Mouse (Mus musculus) G1E (cell line): Measurements from ENCODE around the gene AC134908.4. TPM values are rescaled to one million over a fixed set of nuclear protein-coding genes. Genes with fewer than 3 reads are reported as not detected.

Experiments
- ATAC-seq: 2 replicates; pipeline ENCODE4 v1.8.0; 2016; ENCODE audit warnings: mild to moderate bottlenecking; ENCODE audit not compliant: insufficient number of reproducible peaks, poor library complexity, low FRiP score, severe bottlenecking; ENCODE audit errors: extremely low read depth
- DNase-seq: peaks from one replicate; pipeline ENCODE4 v3.0.0; 2012; ENCODE audit warnings: low spot score
- H3K27me3 ChIP-seq: 2 replicates; pipeline ENCODE4 v1.6.1; 2012; ENCODE audit warnings: mild to moderate bottlenecking, low read length, inconsistent platforms; ENCODE audit not compliant: insufficient read depth
- H3K36me3 ChIP-seq: replicated peaks from 2 replicates; pipeline ENCODE3; 2012; ENCODE audit warnings: mild to moderate bottlenecking, inconsistent platforms
- H3K4me1 ChIP-seq: 2 replicates; pipeline ENCODE4 v1.6.1; 2012; ENCODE audit warnings: low read depth, low read length, inconsistent platforms, mixed read lengths; ENCODE audit not compliant: insufficient read depth
- H3K4me3 ChIP-seq: 2 replicates; pipeline ENCODE4 v1.5.1; 2012; ENCODE audit warnings: low read depth, mild to moderate bottlenecking, inconsistent platforms, low read length, moderate library complexity, mixed read lengths
- H3K9me3 ChIP-seq: replicated peaks from 2 replicates; pipeline ENCODE4 v1.6.1; 2012; ENCODE audit warnings: inconsistent platforms
- CTCF ChIP-seq: IDR thresholded peaks from 2 replicates; pipeline ENCODE4 v1.5.1; 2012; ENCODE audit warnings: low read depth, low read length, inconsistent platforms, mixed read lengths
- GATA1 ChIP-seq: IDR thresholded peaks from 2 replicates; pipeline ENCODE4 v1.6.1; 2012; ENCODE audit warnings: borderline replicate concordance, low read length, inconsistent platforms, mixed read lengths
- GATA2 ChIP-seq: IDR thresholded peaks from 2 replicates; pipeline ENCODE4 v1.6.1; 2012; ENCODE audit warnings: low read depth, low read length, inconsistent platforms, borderline replicate concordance
- POLR2AphosphoS5 ChIP-seq: IDR thresholded peaks from 2 replicates; pipeline ENCODE4 v1.6.1; 2012; ENCODE audit warnings: low read depth, low read length, inconsistent platforms; ENCODE audit not compliant: insufficient replicate concordance
- TAL1 ChIP-seq: conservative IDR thresholded peaks from 2 replicates; pipeline ENCODE4 v1.6.1; 2012; ENCODE audit warnings: low read depth, low read length, inconsistent platforms, mixed read lengths
- polyA plus RNA-seq: library from polyadenylated mRNA; stranded (reverse); fragments of >175 nt; gene quantifications from 2 replicates; pipeline ENCODE4 v1.2.3, GENCODE M21; 2012
- total RNA-seq, 2 experiments: library from RNA; stranded (forward) in 1 of 2; stranded (reverse) in 1 of 2; fragments of 200-1000 nt in 1 of 2; fragments of >200 nt in 1 of 2; fragmentation: Nextera tagmentation in 1 of 2; gene quantifications; 2 replicates each; pipeline ENCODE4 v1.2.3; 2014 to 2017

AC134908.4 gene
- total and polyA plus RNA-seq, 3 experiments, result not detected

DNA sequence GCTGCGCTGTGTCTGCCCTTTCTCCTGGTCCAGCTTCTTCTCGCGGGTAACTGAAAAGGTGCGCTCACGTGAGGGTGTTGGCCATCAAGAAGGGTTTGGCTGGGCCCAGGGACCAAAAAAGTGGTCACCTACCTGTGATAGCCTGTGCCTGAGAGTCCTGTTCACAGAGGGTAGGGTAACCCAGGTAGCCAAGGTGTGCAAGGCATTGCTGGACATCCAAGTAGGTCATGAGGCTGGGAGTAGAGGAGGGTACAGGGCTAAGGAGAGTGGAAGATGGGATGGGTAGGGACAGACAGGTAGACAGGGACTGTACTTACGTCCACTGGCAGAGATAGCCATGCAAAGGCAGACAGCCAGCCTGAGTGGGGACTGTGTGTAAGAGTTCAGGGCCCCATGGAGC is 45.1 kb upstream of the AC134908.4 start:
- no peak overlapping the region for H3K4me3 ChIP-seq
- no peak for TF ChIP-seq GATA2
- TF ChIP-seq CTCF, result no peak
- no peak for TF ChIP-seq TAL1
- TF ChIP-seq GATA1, result no peak

DNA sequence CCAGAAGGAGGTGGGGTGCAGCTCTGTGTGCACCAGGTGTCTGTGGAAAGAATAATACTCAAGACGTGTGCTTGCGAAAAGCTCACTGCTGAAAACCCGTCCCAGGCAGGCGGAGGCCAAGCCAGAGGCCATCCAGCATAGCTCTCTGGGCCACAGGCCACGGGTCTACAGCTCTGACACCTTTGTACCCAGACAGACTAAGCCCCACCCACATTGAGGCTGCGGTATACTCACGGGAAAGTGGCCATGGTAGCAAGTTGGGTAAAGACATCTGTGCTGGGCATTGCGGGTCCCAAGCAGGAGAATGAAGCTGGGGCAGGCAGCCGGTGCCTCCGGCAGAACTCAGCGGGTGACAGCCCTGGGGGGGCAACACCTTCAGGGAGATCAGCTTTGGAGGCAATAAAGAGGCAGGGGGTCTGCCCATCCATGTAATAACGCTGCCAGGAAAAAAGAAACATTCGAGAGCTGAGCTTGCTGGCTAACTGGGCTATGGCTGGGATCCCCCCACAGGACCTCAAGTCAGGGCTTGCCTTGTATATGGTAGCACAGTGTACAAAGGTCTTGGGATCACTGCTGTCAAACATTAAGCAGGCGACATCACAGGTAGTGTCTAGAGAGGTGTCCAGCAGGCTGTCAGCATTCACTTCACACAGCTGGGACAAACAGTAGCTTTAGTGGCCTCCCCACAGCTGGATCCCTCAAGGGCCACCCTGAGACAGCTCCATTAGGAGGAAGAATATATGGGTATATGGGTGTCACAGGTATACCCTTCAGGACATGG is 44.2 kb upstream of the AC134908.4 start:
- Histone ChIP-seq H3K4me3 (peak overlapping the region; percentile 11; the same call in 1 of the 2 replicates), H3K9me3 (no peaks in the 10 kb centered on the region), H3K4me1 (peaks cover 89% of the 10 kb centered on the region), H3K36me3 (peaks cover 86% of the 10 kb centered on the region), H3K27me3 (no peaks in the 10 kb centered on the region)
- DNase-seq (no peak), ATAC-seq (no peak)
- TF ChIP-seq TAL1 (no peak), GATA2 (no peak), POLR2AphosphoS5 (no peak), CTCF (no peak), GATA1 (no peak)

More for the DNA sequence above, 45.1 kb upstream of the AC134908.4 start:
- DNase-seq (no peak), ATAC-seq (no peak)
- Histone ChIP-seq H3K4me1 (peaks cover 89% of the 10 kb centered on the region), H3K36me3 (peaks cover 86% of the 10 kb centered on the region), H3K27me3 (no peaks in the 10 kb centered on the region), H3K9me3 (no peaks in the 10 kb centered on the region)

DNA sequence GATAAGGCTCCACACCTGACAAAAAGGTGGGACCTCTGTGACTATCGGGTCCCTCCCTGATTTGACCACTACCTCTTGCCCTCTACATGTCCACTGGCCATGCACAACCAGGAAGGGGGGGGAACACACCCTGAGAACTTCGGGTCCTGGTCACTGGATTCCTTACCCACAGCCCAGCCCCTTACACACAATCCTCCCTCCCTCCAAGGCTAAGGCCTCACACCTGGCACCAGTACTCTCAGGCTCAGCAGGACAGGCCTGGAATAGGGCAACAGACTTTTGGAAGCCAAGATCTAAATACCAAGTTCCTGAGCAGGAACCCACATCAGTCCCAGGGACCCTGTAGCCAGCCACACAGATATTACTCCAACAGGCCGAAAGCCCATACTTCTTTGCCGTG is 43.4 kb upstream of the AC134908.4 start:
- Histone ChIP-seq H3K4me3 (no peak overlapping the region), H3K27me3 (no peaks in the 10 kb centered on the region), H3K4me1 (peaks cover 93% of the 10 kb centered on the region), H3K36me3 (peaks cover 94% of the 10 kb centered on the region), H3K9me3 (no peaks in the 10 kb centered on the region)
- ATAC-seq (no peak), DNase-seq (no peak)
- TF ChIP-seq POLR2AphosphoS5 (no peak), CTCF (no peak)

DNA sequence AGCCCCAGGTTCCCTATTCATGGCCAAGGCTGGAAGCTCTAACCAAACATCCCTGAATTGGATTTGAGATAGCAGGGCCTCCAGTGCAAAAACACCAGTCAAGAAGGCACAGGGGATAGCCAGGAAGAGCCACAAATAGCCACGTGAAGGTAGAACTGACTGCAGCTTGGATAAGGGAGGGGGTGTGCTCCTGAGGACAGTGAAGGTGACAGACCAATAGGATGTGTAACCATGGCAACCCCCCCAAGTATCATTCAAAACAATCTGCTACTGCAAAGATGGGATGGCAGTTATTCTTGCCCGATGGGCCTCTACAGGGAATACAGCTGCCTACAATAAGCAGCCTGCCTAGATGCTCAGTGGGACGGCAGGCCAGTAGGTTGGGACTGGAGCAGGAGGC is 42.1 kb upstream of the AC134908.4 start:
- Histone ChIP-seq H3K27me3 (no peaks in the 10 kb centered on the region), H3K4me3 (no peak overlapping the region), H3K9me3 (no peaks in the 10 kb centered on the region), H3K4me1 (peaks cover 86% of the 10 kb centered on the region), H3K36me3 (peaks cover 88% of the 10 kb centered on the region)
- ATAC-seq (no peak), DNase-seq (no peak)
- no peak for TF ChIP-seq GATA2
- no peak; the same call in 1 of the 2 replicates for TF ChIP-seq POLR2AphosphoS5
- no peak for TF ChIP-seq TAL1
- TF ChIP-seq GATA1, result no peak
- TF ChIP-seq CTCF, result no peak

- H3K4me3 ChIP-seq, result peak within 1 kb of the TSS; percentile 20; the same call in 1 of the 2 replicates
- H3K9me3 ChIP-seq, result no peaks in the 10 kb centered on the region
- no peak for ATAC-seq
- H3K27me3 ChIP-seq, result no peaks in the 10 kb centered on the region
- no peak for DNase-seq
- peaks cover 84% of the 10 kb centered on the region for H3K36me3 ChIP-seq
- peaks cover 83% of the 10 kb centered on the region for H3K4me1 ChIP-seq
- TF ChIP-seq GATA1 (no peak), POLR2AphosphoS5 (0 out of 2 replicates have a peak, but pooled peaks have one; percentile 41)
Observed at GRCm38 (mm10) chr17:25837076-25837410, 41.6 kb upstream of the AC134908.4 start, which contains the start of gene Rhbdl1. TSS of gene Rhbdl1 (minus strand) at chr17:25837295.

DNA sequence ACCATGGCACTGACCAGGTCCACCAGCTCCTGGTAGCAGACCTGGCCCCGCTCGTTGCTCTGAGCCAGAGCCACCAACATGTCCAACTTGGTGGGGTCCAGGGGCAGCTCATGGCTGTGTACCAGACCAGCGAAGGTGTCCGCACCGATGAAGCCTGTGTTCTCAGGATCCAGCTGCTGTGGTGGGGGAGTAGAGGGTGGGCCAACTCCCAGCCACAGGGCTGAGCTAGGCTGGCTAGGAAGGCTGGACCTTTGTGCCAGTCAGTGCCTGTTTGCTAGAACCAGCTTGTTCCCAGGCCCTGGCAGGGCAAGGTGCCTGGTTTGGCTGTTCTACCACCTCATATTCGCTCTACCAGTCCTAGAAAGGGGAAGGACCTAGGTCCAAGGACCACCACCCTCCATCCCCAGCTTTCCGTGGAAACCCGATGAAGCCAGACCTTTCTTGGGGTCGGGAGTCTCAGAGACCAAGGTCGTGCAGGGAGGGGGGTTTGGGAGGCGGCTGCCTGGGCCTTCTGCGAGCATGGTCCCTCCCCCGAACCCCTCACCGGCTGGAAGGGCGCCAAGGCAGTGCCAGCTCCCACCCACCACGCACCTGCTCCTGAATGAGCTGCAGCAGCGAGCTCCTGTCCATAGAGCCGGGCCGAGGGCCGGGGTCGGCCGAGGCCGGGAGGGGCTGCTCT is 41.1 kb upstream of the AC134908.4 start:
- H3K36me3 ChIP-seq, result peaks cover 84% of the 10 kb centered on the region
- TF ChIP-seq CTCF (no peak), GATA2 (no peak), TAL1 (no peak), GATA1 (no peak), POLR2AphosphoS5 (no peak)
- ATAC-seq (no peak), DNase-seq (no peak)
- peak overlapping the region; percentile 5; the same call in 1 of the 2 replicates for H3K4me3 ChIP-seq
- no peaks in the 10 kb centered on the region for H3K27me3 ChIP-seq
- H3K9me3 ChIP-seq, result no peaks in the 10 kb centered on the region
- H3K4me1 ChIP-seq, result peaks cover 83% of the 10 kb centered on the region
